Mouse (Mus musculus): ENCODE measurements around the gene Sh2d3c. TPM values are rescaled to one million over a fixed set of nuclear protein-coding genes. Genes with fewer than 3 reads are reported as not detected.

Sh2d3c gene
- total RNA-seq, 2 experiments from 2014 or later, result 33.1 to 37.2 TPM

DNA sequence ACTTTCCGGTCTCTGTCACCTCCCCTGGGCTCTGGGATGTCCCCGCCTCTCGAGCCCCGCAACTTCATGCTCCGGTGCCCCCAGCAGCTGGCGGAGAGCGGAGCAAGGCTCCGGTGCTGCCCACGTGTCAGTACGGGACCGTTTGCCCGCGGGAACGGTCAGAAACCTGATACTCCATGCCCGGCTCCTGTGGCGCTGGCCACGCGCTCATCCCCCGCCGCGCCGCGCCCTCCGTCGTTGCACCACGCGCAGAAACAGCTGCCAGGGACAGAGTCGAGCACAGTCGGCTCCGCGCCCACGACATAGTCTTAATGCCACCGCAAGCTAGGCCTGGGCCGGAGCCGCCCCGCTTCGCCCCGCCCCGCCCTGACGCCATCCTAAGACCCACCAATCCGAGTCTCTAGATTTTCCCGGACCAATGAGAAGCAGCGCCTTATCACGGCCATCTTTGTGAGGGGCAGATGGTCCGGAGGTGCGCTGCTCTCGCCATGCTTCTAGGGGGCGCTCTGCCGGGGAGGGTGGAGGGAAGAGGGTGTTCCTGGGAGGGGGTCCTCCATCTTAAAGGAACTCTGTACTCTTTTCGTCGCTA lies 26.9 kb upstream of the Sh2d3c start:
- intact Hi-C loops (cut with DNase I), result loop anchor here (5.0 kb wide), 1 partner anchor 112 kb away; no protein-coding TSS in a partner anchor

GRCm38 (mm10) chr2:32694691-32695090 lies 26.2 kb upstream of the Sh2d3c start:
- DNase-seq, result no peak
- intact Hi-C loops (cut with DNase I), result loop anchor here (5.0 kb wide), 1 partner anchor 112 kb away; no protein-coding TSS in a partner anchor

More for the DNA sequence above, 26.9 kb upstream of the Sh2d3c start:
- DNase-seq, result peak; percentile 98

DNA sequence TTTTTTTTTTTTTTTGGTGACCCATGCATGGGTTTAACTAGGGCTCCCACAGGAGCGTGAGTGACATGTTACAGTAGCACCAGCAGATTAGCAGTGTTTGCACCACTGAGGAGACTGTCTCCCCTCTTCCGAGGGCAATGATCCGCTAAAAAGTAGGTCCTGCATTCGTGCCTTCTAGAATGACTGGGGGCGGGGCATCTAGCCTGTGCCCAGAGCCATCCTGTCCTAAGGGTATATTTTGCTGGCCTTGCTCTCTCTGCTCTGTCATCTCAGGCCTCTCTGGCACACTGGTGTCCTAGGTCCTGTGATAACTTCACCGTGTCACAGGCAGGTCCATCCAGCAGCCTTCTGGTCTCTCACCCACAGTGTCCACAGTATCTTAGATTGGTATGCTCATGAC lies 21.2 kb upstream of the Sh2d3c start:
- no peak for DNase-seq
- intact Hi-C loops (cut with DNase I), result no loop called here

DNA sequence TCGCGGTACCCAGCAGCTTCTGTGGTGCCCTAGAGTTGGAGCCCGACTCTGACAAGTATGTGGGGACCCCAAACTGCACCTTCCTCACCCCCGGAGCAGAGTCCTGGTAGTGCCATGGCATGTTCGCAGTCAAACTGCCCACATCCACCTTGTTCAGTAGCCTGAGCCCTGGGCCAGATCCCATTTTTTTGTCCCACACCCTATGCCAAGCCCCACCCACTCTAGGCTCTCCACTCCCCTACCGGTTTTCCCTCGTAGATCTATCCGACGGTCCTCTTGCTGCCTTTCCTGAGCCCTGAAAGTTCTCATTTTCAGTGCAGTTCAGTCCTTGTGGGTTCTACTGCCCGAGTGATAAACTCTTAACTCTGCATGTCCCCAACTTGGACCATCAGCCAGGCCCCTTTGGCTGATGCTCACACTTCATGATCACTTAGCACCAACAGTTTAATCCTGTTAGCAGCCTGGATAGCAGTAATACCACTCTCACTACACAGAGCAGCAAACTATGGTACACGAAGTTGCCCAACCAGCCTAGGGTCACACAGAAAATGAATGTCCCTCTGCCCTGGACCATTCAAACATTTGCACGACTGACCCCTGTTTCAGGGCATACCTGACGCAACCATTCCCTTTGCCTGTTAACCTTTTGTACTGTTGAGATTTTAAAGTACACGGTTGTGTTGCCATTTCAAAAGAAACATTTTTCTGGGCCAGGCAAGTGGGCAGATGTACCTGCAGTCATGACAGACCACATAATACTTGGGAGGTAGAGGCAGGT lies 19.7 kb upstream of the Sh2d3c start:
- no peak for DNase-seq
- intact Hi-C loops (cut with DNase I), result no loop called here

GRCm38 (mm10) chr2:32703046-32703445 lies 17.8 kb upstream of the Sh2d3c start:
- DNase-seq, result no peak
- intact Hi-C loops (cut with DNase I), result no loop called here

DNA sequence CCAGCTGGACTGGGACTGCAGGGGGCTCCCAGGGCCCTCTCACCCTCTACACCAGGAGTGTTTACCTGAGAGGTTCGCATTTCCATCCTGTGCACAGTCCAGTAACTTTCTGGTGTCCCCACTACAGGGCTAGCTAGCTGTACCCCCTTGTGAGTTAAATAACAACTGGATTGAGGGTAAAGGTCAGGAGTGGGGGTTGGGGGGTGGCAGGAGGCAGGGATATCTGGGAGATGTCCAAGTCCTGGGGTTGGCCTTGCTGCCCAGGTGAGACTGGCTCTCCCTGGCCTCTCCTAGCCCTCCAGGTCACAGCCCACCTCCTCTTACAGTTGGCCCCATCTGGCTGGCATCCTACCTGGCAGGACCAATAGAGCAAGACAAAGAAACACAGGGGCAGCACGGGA lies 16.8 kb upstream of the Sh2d3c start, which contains the start of gene Fpgs:
Gene Fpgs, minus strand, starts transcription at position 125 of the 401 bp plus-strand sequence.
- intact Hi-C loops (cut with DNase I), result no loop called here

DNA sequence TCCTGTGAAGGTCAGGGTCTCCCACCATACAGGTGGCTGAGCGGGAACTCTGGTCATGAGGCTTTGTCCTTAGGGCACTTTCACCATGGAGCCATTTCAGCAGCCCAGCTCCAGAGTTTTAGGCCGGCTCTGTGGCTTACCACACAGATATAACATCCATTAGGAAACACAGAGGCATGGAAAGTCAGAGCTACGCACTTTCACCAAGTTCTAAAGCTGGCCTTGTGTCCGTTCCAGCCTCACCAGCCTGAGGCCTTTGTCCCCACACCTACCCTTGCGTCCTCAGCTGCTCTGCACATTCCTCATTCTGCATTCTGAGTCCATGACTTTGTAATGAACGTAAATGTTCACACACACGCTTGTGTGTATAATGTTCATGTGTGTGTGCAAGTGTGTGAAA lies 15.8 kb upstream of the Sh2d3c start:
- intact Hi-C loops (cut with DNase I), result no loop called here
- DNase-seq, result no peak

More for the DNA sequence above, 16.8 kb upstream of the Sh2d3c start, which contains the start of gene Fpgs:
- DNase-seq, result no peak

DNA sequence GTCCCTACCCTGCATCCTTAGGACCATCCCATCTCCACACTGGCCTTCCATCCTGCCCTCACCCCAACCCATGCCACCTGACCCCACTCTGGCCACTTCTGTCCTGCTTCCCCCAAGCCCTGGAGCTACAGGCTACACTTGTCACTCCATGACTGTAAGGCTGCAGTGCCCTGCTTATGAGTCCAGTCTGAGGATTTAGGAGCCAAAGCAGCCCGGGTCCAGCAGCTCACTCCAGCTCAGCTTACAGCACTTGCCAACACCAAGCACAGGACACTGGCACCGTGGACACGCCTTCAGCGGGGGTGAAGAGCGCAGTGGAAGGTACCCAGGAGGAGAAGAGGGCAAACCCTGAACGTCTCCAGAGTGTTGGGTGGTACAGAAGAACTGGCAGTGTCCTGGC lies 13.9 kb upstream of the Sh2d3c start:
- intact Hi-C loops (cut with DNase I), result no loop called here
- no peak for DNase-seq

- DNase-seq, result peak; percentile 75
- intact Hi-C loops (cut with DNase I), result no loop called here
These were observed 12.2 kb upstream of the Sh2d3c start for GRCm38 (mm10) chr2:32708643-32709042.

GRCm38 (mm10) chr2:32709521-32710137 lies 11.2 kb upstream of the Sh2d3c start:
- intact Hi-C loops (cut with DNase I), result loop anchor here (5.0 kb wide), 1 partner anchor 138 kb away; the partner anchor contains the start of gene Stxbp1
- DNase-seq, result no peak

- intact Hi-C loops (cut with DNase I), result loop anchor here (5.0 kb wide), 1 partner anchor 137 kb away; the partner anchor contains the start of gene Stxbp1
- DNase-seq, result no peak
These were observed 10.4 kb upstream of the Sh2d3c start for GRCm38 (mm10) chr2:32710425-32710824.

DNA sequence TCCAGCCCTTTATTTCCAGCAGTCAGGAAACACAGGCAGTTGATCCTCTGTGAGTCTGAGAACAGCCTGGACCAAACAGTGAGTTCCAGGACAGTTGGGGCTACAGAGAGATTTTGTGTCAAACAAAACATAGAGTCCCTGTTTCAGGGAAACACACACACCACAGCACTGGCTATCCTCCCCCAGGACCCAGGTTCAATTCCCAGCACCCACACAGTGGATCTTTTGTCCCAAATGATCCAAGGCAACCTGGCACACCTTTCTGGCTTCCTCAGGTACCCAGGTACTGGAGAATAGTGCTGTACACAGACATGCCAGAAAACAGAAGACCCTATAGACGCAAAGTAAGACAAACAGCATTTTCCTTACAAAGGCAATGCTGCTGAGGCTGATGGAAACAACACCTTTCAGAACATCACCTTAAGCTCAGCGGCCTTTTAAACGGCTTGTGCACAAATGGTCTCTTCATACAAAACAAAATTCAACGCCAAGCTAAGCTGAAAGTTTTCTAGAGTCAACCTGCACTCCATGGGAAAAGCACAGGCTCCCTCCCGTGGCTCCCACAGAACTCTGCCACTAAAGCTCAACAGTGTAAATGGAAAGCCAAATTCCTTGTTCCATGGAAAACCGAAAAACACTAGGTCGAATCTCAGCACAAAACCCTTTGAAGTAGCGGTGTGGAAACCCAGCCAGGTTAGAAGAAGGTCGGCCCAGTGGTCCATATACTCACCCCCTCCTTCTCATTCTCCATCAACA lies 9.4 kb upstream of the Sh2d3c start:
- DNase-seq, result no peak
- intact Hi-C loops (cut with DNase I), result loop anchor here (2.0 to 5.0 kb wide), 2 partner anchors 45 to 136 kb away; partner anchors contain the start of genes Stxbp1 and Tor2a

DNA sequence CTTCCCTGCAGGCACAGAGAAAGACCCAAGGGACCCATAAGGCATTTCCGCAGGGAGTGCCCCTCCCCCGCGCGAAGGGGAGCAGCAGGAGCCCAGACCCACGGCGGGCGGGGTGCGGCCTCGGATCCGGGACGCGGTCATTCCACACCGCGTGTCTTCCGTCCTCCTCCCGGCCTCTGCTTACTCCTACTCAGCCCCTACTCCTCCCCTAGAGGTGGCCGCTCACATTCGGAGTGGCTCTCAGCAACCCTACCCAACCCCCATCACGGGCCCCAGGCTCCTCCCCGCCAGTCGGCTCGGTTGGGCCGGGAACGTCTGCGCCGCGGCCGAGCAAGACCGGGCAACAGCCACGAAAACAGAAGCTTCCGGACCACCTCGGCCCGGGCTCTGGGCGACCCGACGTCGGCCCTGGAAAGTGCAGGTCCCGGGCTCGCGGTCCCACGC lies 8.7 kb upstream of the Sh2d3c start:
- intact Hi-C loops (cut with DNase I), result loop anchor here (2.0 to 5.0 kb wide), 2 partner anchors 45 to 135 kb away; partner anchors contain the start of genes Stxbp1 and Tor2a
- peak; percentile 54 for DNase-seq

GRCm38 (mm10) chr2:32712586-32712933 lies 8.3 kb upstream of the Sh2d3c start:
- intact Hi-C loops (cut with DNase I), result loop anchor here (2.0 to 5.0 kb wide), 2 partner anchors 44 to 135 kb away; partner anchors contain the start of genes Stxbp1 and Tor2a
- peak; percentile 96 for DNase-seq

GRCm38 (mm10) chr2:32712934-32713817 lies 7.7 kb upstream of the Sh2d3c start, which contains the start of gene Cdk9:
TSS of gene Cdk9 (minus strand) at chr2:32713076.
- DNase-seq, result peak; percentile 94
- intact Hi-C loops (cut with DNase I), result loop anchor here (2.0 to 5.0 kb wide), 2 partner anchors 44 to 134 kb away; partner anchors contain the start of genes Stxbp1 and Tor2a

- DNase-seq, result no peak
- intact Hi-C loops (cut with DNase I), result loop anchor here (5.0 kb wide), 1 partner anchor 133 kb away; the partner anchor contains the start of gene Stxbp1
These were observed 6.5 kb upstream of the Sh2d3c start for GRCm38 (mm10) chr2:32714117-32714986.

- intact Hi-C loops (cut with DNase I), result loop anchor here (5.0 kb wide), 1 partner anchor 132 kb away; the partner anchor contains the start of gene Stxbp1
- no peak for DNase-seq
These were observed 5.8 kb upstream of the Sh2d3c start for GRCm38 (mm10) chr2:32714987-32715425.

- DNase-seq, result peak; percentile 57
These were observed 2.1 kb upstream of the Sh2d3c start for GRCm38 (mm10) chr2:32718761-32719160.

More at GRCm38 (mm10) chr2:32718761-32719160, 2.1 kb upstream of the Sh2d3c start:
- intact Hi-C loops (cut with DNase I), result no loop called here

Data from left cerebral cortex, postnatal 4 days (tissue).